Mouse (Mus musculus): Measurements from ENCODE around the gene Mycbpap. TPM values are rescaled to one million over a fixed set of nuclear protein-coding genes. Genes with fewer than 3 reads are reported as not detected.
A peak's percentile ranks its signal among the peaks of the same experiment; 100 is the strongest.

Gene Mycbpap
- polyA plus RNA-seq, 1 experiment = 3.6 TPM

GRCm38 (mm10) chr11:94528879-94529278 lies 7.3 kb upstream of the Mycbpap start:
- Histone ChIP-seq H3K27ac (ENCODE audit: insufficient read depth, low read length) (no peak overlapping the region), H3K4me1 (ENCODE audit: control insufficient read depth, insufficient read depth, low read length) (no peaks in the 10 kb centered on the region), H3K27me3 (ENCODE audit: control insufficient read depth, insufficient read depth, low read length) (no peaks in the 10 kb centered on the region), H3K4me3 (replicated peaks; ENCODE audit: insufficient read depth, low read depth, low read length) (no peak overlapping the region)
- DNase-seq = no peak
- 60% methylated on average over 3 of the region's 3 CpGs for WGBS
- TF ChIP-seq POLR2A (IDR thresholded peaks at IDR 0.05; ENCODE audit: borderline replicate concordance, insufficient read depth, low read length) = no peak
- no peak for TF ChIP-seq CTCF (IDR thresholded peaks at IDR 0.05; ENCODE audit: borderline replicate concordance, insufficient read depth, low read depth, low read length)

- H3K27me3 ChIP-seq (ENCODE audit: control insufficient read depth, insufficient read depth, low read length) = no peaks in the 10 kb centered on the region
- 0 out of 2 replicates have a peak, but pooled peaks cover 3% of the 10 kb centered on the region for H3K4me1 ChIP-seq (ENCODE audit: control insufficient read depth, insufficient read depth, low read length)
- DNase-seq = no peak
- whole genome bisulfite sequencing = 44% methylated on average over 9 of the region's 9 CpGs
- no peak overlapping the region for H3K27ac ChIP-seq (ENCODE audit: insufficient read depth, low read length)
- no peak overlapping the region for H3K4me3 ChIP-seq (replicated peaks; ENCODE audit: insufficient read depth, low read depth, low read length)
- TF ChIP-seq POLR2A (IDR thresholded peaks at IDR 0.05; ENCODE audit: borderline replicate concordance, insufficient read depth, low read length) = no peak
- TF ChIP-seq CTCF (IDR thresholded peaks at IDR 0.05; ENCODE audit: borderline replicate concordance, insufficient read depth, low read depth, low read length) = no peak
Measured at GRCm38 (mm10) chr11:94526171-94526879, 4.8 kb upstream of the Mycbpap start.

- Histone ChIP-seq H3K27ac (ENCODE audit: insufficient read depth, low read length) (no peak overlapping the region), H3K4me1 (ENCODE audit: control insufficient read depth, insufficient read depth, low read length) (no peaks in the 10 kb centered on the region), H3K4me3 (replicated peaks; ENCODE audit: insufficient read depth, low read depth, low read length) (no peak overlapping the region), H3K27me3 (ENCODE audit: control insufficient read depth, insufficient read depth, low read length) (no peaks in the 10 kb centered on the region)
- WGBS = 30% methylated on average over 9 of the region's 9 CpGs
- no peak for TF ChIP-seq CTCF (IDR thresholded peaks at IDR 0.05; ENCODE audit: borderline replicate concordance, insufficient read depth, low read depth, low read length)
- no peak for TF ChIP-seq POLR2A (IDR thresholded peaks at IDR 0.05; ENCODE audit: borderline replicate concordance, insufficient read depth, low read length)
- DNase-seq = no peak
Measured at GRCm38 (mm10) chr11:94513452-94513851, 8.1 kb downstream of the Mycbpap start.

- Histone ChIP-seq H3K4me3 (replicated peaks; ENCODE audit: insufficient read depth, low read depth, low read length) (no peak overlapping the region), H3K4me1 (ENCODE audit: control insufficient read depth, insufficient read depth, low read length) (no peaks in the 10 kb centered on the region), H3K27me3 (ENCODE audit: control insufficient read depth, insufficient read depth, low read length) (no peaks in the 10 kb centered on the region), H3K27ac (ENCODE audit: insufficient read depth, low read length) (no peak overlapping the region)
- no peak for TF ChIP-seq POLR2A (IDR thresholded peaks at IDR 0.05; ENCODE audit: borderline replicate concordance, insufficient read depth, low read length)
- no peak for TF ChIP-seq CTCF (IDR thresholded peaks at IDR 0.05; ENCODE audit: borderline replicate concordance, insufficient read depth, low read depth, low read length)
- no peak for DNase-seq
- 93% methylated on average over 10 of the region's 10 CpGs for WGBS
Measured at GRCm38 (mm10) chr11:94508976-94509375, 12.6 kb downstream of the Mycbpap start.

- DNase-seq = no peak
- H3K27ac ChIP-seq (ENCODE audit: insufficient read depth, low read length) = no peak overlapping the region
- H3K4me3 ChIP-seq (replicated peaks; ENCODE audit: insufficient read depth, low read depth, low read length) = no peak overlapping the region
- 93% methylated on average over 8 of the region's 8 CpGs for WGBS
- no peaks in the 10 kb centered on the region for H3K27me3 ChIP-seq (ENCODE audit: control insufficient read depth, insufficient read depth, low read length)
- no peak for TF ChIP-seq CTCF (IDR thresholded peaks at IDR 0.05; ENCODE audit: borderline replicate concordance, insufficient read depth, low read depth, low read length)
- no peak for TF ChIP-seq POLR2A (IDR thresholded peaks at IDR 0.05; ENCODE audit: borderline replicate concordance, insufficient read depth, low read length)
- H3K4me1 ChIP-seq (ENCODE audit: control insufficient read depth, insufficient read depth, low read length) = peaks cover 9% of the 10 kb centered on the region
Measured at GRCm38 (mm10) chr11:94501482-94501881, 20.1 kb downstream of the Mycbpap start.

- Histone ChIP-seq H3K27me3 (ENCODE audit: control insufficient read depth, insufficient read depth, low read length) (no peaks in the 10 kb centered on the region), H3K27ac (ENCODE audit: insufficient read depth, low read length) (peak overlapping the region; percentile 98), H3K4me1 (ENCODE audit: control insufficient read depth, insufficient read depth, low read length) (peaks cover 9% of the 10 kb centered on the region), H3K4me3 (replicated peaks; ENCODE audit: insufficient read depth, low read depth, low read length) (peak overlapping the region; percentile 77)
- DNase-seq = peak in 1 of 2 experiments; percentile 42
- TF ChIP-seq POLR2A (IDR thresholded peaks at IDR 0.05; ENCODE audit: borderline replicate concordance, insufficient read depth, low read length) = no peak
- TF ChIP-seq CTCF (IDR thresholded peaks at IDR 0.05; ENCODE audit: borderline replicate concordance, insufficient read depth, low read depth, low read length) = no peak
- WGBS = 27% methylated on average over 8 of the region's 8 CpGs
Measured at GRCm38 (mm10) chr11:94500362-94500761, 21.2 kb downstream of the Mycbpap start.

GRCm38 (mm10) chr11:94499661-94500152 lies 21.8 kb downstream of the Mycbpap start, which contains the start of gene Epn3:
TSS of gene Epn3 (minus strand) at chr11:94499974.
- under 1% methylated on average over 26 of the region's 26 CpGs for WGBS
- H3K4me3 ChIP-seq (replicated peaks; ENCODE audit: insufficient read depth, low read depth, low read length) = peak within 1 kb of the TSS; percentile 77
- no peaks in the 10 kb centered on the region for H3K27me3 ChIP-seq (ENCODE audit: control insufficient read depth, insufficient read depth, low read length)
- TF ChIP-seq CTCF (IDR thresholded peaks at IDR 0.05; ENCODE audit: borderline replicate concordance, insufficient read depth, low read depth, low read length) = no peak
- peak; percentile 23; the same call in 1 of the 2 replicates for TF ChIP-seq POLR2A (IDR thresholded peaks at IDR 0.05; ENCODE audit: borderline replicate concordance, insufficient read depth, low read length)
- H3K27ac ChIP-seq (ENCODE audit: insufficient read depth, low read length) = peak within 1 kb of the TSS; percentile 98
- DNase-seq = peak; percentile 66 to 68
- H3K4me1 ChIP-seq (ENCODE audit: control insufficient read depth, insufficient read depth, low read length) = peaks cover 9% of the 10 kb centered on the region

GRCm38 (mm10) chr11:94499035-94499434 lies 22.5 kb downstream of the Mycbpap start:
- TF ChIP-seq CTCF (IDR thresholded peaks at IDR 0.05; ENCODE audit: borderline replicate concordance, insufficient read depth, low read depth, low read length) (no peak), POLR2A (IDR thresholded peaks at IDR 0.05; ENCODE audit: borderline replicate concordance, insufficient read depth, low read length) (peak; percentile 73; the same call in 1 of the 2 replicates)
- peak overlapping the region; percentile 77 for H3K4me3 ChIP-seq (replicated peaks; ENCODE audit: insufficient read depth, low read depth, low read length)
- DNase-seq = peak; percentile 82 to 92
- peaks cover 9% of the 10 kb centered on the region for H3K4me1 ChIP-seq (ENCODE audit: control insufficient read depth, insufficient read depth, low read length)
- 0% methylated on average over 2 of the region's 2 CpGs for WGBS
- no peaks in the 10 kb centered on the region for H3K27me3 ChIP-seq (ENCODE audit: control insufficient read depth, insufficient read depth, low read length)
- H3K27ac ChIP-seq (ENCODE audit: insufficient read depth, low read length) = peak overlapping the region; percentile 98
